Mouse (Mus musculus): ENCODE results near the gene Slc16a6. TPM values are rescaled to one million over a fixed set of nuclear protein-coding genes. Genes with fewer than 3 reads are reported as not detected.

Gene Slc16a6
- polyA plus RNA-seq, 1 experiment from 2014 or later: 6.0 TPM

DNA sequence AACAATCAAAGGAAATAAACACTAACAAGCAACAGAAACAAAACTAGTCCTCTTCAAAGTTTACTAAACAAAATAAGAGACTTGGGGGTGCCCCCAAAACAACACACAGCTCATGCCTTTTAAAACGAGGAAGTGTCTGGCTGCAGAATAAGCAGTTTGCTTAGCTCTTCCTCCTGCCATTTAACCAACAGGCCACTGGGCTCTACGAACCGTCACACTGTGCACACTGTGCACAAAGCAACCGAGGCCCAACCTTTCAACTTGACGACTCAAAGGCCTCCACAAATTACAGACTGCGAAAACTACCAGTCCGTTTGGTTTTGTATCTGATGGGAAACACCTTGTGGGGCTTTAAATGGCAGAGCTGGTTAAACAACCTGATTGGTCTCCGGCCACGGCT, 3.2 kb downstream of the Slc16a6 start:
- Histone ChIP-seq H3K4me1 (replicated peaks; ENCODE audit: control insufficient read depth, insufficient read depth, low read length) (no peaks in the 10 kb centered on the region), H3K27me3 (ENCODE audit: control insufficient read depth, insufficient read depth, low read length) (no peaks in the 10 kb centered on the region), H3K4me2 (ENCODE audit: low read depth, low read length, severe bottlenecking) (no peak overlapping the region), H3K9ac (ENCODE audit: low read length) (no peak overlapping the region), H3K4me3 (ENCODE audit: low read depth, low read length) (no peak overlapping the region), H3K36me3 (ENCODE audit: control insufficient read depth, insufficient read depth, low read length) (no peaks in the 10 kb centered on the region), H3K27ac (ENCODE audit: low read depth, low read length) (no peak overlapping the region), H3K9me3 (ENCODE audit: control insufficient read depth, low read length) (no peaks in the 10 kb centered on the region)
- WGBS: 78% methylated on average over 9 of the region's 9 CpGs
- no peak for ATAC-seq (replicated peaks; ENCODE audit: low FRiP score)
- no peak for DNase-seq (ENCODE audit: low spot score)

DNA sequence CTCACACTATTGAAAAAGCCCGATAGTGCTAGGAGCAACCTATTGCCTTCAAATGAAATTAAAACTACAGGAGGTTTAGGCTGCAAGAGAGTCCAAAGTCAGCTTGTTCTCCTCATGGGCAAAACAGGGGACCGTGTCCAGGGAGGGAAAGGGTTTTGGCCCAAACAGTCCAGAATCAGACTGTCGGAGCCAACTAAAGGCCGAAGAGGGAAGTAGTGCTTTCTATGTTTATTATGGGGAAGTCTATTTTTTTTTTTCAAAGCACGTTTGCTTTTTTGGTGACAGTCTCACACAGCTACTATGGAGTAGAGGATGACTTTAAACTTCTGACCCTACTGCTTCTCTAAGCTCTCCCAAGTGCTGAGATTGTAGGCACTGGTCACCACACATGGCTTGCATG, 5.3 kb downstream of the Slc16a6 start:
- no peak overlapping the region for H3K4me2 ChIP-seq (ENCODE audit: low read depth, low read length, severe bottlenecking)
- WGBS: 93% methylated on average over 5 of the region's 5 CpGs
- no peaks in the 10 kb centered on the region for H3K27me3 ChIP-seq (ENCODE audit: control insufficient read depth, insufficient read depth, low read length)
- no peak overlapping the region for H3K9ac ChIP-seq (ENCODE audit: low read length)
- ATAC-seq (replicated peaks; ENCODE audit: low FRiP score): no peak
- no peaks in the 10 kb centered on the region for H3K4me1 ChIP-seq (replicated peaks; ENCODE audit: control insufficient read depth, insufficient read depth, low read length)
- no peak overlapping the region for H3K4me3 ChIP-seq (ENCODE audit: low read depth, low read length)
- no peak overlapping the region for H3K27ac ChIP-seq (ENCODE audit: low read depth, low read length)
- no peaks in the 10 kb centered on the region for H3K9me3 ChIP-seq (ENCODE audit: control insufficient read depth, low read length)
- DNase-seq (ENCODE audit: low spot score): no peak
- H3K36me3 ChIP-seq (ENCODE audit: control insufficient read depth, insufficient read depth, low read length): no peaks in the 10 kb centered on the region

DNA sequence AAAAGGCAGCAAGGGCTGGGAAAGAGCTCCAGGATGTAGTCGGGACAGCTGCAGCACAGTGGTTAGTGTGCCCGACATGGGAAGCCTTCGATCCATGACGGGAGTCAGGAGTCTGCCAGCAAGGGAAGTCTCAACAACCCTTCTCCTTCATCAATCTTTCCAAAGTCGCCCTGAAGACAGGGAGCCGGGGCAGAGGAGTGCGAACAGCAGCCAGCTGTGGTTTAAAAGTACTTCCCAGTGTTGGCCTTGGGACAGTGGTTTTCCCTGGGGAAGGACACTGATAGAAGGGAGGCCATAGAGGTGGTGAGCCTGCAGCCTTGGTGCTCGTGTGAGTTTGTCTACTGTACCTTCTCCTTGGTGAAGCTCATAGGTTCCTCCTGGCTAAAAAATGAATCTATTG, 6.4 kb downstream of the Slc16a6 start:
- H3K9me3 ChIP-seq (ENCODE audit: control insufficient read depth, low read length): no peaks in the 10 kb centered on the region
- H3K4me2 ChIP-seq (ENCODE audit: low read depth, low read length, severe bottlenecking): no peak overlapping the region
- no peaks in the 10 kb centered on the region for H3K4me1 ChIP-seq (replicated peaks; ENCODE audit: control insufficient read depth, insufficient read depth, low read length)
- no peaks in the 10 kb centered on the region for H3K36me3 ChIP-seq (ENCODE audit: control insufficient read depth, insufficient read depth, low read length)
- ATAC-seq (replicated peaks; ENCODE audit: low FRiP score) (no peak), DNase-seq (ENCODE audit: low spot score) (no peak)
- no peak overlapping the region for H3K9ac ChIP-seq (ENCODE audit: low read length)
- H3K27me3 ChIP-seq (ENCODE audit: control insufficient read depth, insufficient read depth, low read length): no peaks in the 10 kb centered on the region
- no peak overlapping the region for H3K4me3 ChIP-seq (ENCODE audit: low read depth, low read length)
- 88% methylated on average over 8 of the region's 8 CpGs for WGBS
- no peak overlapping the region for H3K27ac ChIP-seq (ENCODE audit: low read depth, low read length)

DNA sequence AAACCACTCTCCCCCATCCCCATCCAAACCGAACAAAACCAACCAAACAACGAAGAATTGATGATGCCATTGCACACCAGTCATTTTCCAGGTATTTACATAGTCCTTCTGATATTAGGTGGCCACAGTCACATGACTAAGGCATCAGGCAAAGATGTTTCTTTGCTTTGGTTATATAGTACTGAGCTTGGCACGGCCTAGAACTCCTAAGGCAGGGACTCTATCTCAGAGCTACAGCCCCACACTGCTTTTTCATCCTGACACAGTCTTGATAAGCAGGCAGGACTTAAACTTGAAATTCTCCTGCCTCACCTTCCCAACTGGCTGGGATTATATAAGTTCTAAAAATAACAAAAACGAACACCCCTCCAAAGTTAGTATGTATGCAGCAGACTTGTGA, 8.3 kb downstream of the Slc16a6 start:
- WGBS: 94% methylated on average over 4 of the region's 4 CpGs
- no peak overlapping the region for H3K4me3 ChIP-seq (ENCODE audit: low read depth, low read length)
- H3K4me1 ChIP-seq (replicated peaks; ENCODE audit: control insufficient read depth, insufficient read depth, low read length): no peaks in the 10 kb centered on the region
- H3K27ac ChIP-seq (ENCODE audit: low read depth, low read length): no peak overlapping the region
- H3K36me3 ChIP-seq (ENCODE audit: control insufficient read depth, insufficient read depth, low read length): no peaks in the 10 kb centered on the region
- no peak overlapping the region for H3K9ac ChIP-seq (ENCODE audit: low read length)
- H3K27me3 ChIP-seq (ENCODE audit: control insufficient read depth, insufficient read depth, low read length): no peaks in the 10 kb centered on the region
- ATAC-seq (replicated peaks; ENCODE audit: low FRiP score) (no peak), DNase-seq (ENCODE audit: low spot score) (no peak)
- no peaks in the 10 kb centered on the region for H3K9me3 ChIP-seq (ENCODE audit: control insufficient read depth, low read length)
- no peak overlapping the region for H3K4me2 ChIP-seq (ENCODE audit: low read depth, low read length, severe bottlenecking)

DNA sequence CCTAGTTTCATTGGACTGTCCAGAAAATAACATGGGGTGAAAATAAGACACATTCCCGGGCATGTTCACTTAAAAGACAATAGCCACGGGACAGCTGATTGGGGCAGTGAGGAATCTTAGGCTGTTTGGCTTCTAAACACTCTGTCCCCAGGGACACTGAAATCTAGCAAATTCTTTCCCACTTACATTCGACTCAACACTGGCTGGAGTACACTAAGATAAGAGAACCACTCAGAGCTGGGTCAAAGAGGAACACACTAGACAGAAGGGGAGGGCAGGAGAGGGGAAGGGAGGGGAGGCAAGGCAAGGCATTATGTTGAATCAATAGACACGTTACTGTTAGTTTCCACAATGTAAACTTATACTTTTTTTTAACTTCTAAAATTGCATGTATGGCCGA, 12.8 kb downstream of the Slc16a6 start:
- Histone ChIP-seq H3K9ac (ENCODE audit: low read length) (no peak overlapping the region), H3K36me3 (ENCODE audit: control insufficient read depth, insufficient read depth, low read length) (no peaks in the 10 kb centered on the region), H3K4me3 (ENCODE audit: low read depth, low read length) (no peak overlapping the region), H3K4me1 (replicated peaks; ENCODE audit: control insufficient read depth, insufficient read depth, low read length) (no peaks in the 10 kb centered on the region), H3K4me2 (ENCODE audit: low read depth, low read length, severe bottlenecking) (no peak overlapping the region), H3K9me3 (ENCODE audit: control insufficient read depth, low read length) (no peaks in the 10 kb centered on the region), H3K27ac (ENCODE audit: low read depth, low read length) (no peak overlapping the region), H3K27me3 (ENCODE audit: control insufficient read depth, insufficient read depth, low read length) (no peaks in the 10 kb centered on the region)
- no peak for ATAC-seq (replicated peaks; ENCODE audit: low FRiP score)
- 83% methylated on average over 5 of the region's 5 CpGs for WGBS
- no peak for DNase-seq (ENCODE audit: low spot score)

DNA sequence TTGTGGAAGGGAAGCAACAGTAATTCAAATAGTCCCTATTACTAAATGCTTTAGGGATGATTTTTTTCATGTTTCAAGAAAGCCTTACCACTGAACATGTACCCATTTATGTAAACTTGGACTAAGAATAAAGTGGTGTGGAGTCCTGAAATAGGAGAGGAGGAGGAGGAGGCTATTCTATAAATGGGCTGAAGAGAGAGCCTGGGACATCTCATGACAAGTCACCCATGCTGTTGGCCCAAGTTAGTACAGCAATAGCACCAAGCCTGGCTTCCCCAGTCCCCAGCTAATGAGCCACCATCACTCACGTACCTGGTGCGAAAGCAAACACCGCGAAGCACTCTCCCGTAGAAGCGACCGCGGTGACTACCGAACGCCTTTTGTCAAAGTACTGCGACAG, 15.2 kb downstream of the Slc16a6 start:
- H3K4me1 ChIP-seq (replicated peaks; ENCODE audit: control insufficient read depth, insufficient read depth, low read length): no peaks in the 10 kb centered on the region
- ATAC-seq (replicated peaks; ENCODE audit: low FRiP score) (no peak), DNase-seq (ENCODE audit: low spot score) (no peak)
- no peak overlapping the region for H3K27ac ChIP-seq (ENCODE audit: low read depth, low read length)
- no peaks in the 10 kb centered on the region for H3K27me3 ChIP-seq (ENCODE audit: control insufficient read depth, insufficient read depth, low read length)
- H3K9ac ChIP-seq (ENCODE audit: low read length): no peak overlapping the region
- H3K4me2 ChIP-seq (ENCODE audit: low read depth, low read length, severe bottlenecking): no peak overlapping the region
- H3K36me3 ChIP-seq (ENCODE audit: control insufficient read depth, insufficient read depth, low read length): no peaks in the 10 kb centered on the region; the same call in 1 of the 2 replicates
- no peaks in the 10 kb centered on the region for H3K9me3 ChIP-seq (ENCODE audit: control insufficient read depth, low read length)
- 97% methylated on average over 11 of the region's 11 CpGs for WGBS
- no peak overlapping the region for H3K4me3 ChIP-seq (ENCODE audit: low read depth, low read length)

DNA sequence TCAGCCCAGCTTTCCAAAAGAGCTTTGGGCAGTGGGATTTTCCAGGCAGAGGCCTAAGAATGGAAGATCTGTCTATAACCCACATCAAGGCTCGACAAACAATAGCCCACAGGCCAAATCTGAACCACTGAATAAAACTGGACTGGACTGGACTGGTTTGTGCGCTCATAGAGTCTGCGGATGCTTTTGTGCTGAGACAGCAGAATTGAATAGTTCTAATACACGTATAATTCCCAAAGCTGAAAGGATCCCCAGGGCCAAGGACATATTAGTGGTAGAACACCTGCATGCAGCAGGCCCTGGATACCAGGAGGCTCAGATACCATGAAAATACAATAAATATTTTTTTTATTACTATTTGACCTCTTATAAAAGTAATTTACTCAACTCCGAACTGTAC, 17.1 kb downstream of the Slc16a6 start:
- DNase-seq (ENCODE audit: low spot score) (no peak), ATAC-seq (replicated peaks; ENCODE audit: low FRiP score) (no peak)
- Histone ChIP-seq H3K4me1 (replicated peaks; ENCODE audit: control insufficient read depth, insufficient read depth, low read length) (no peaks in the 10 kb centered on the region), H3K4me2 (ENCODE audit: low read depth, low read length, severe bottlenecking) (no peak overlapping the region), H3K36me3 (ENCODE audit: control insufficient read depth, insufficient read depth, low read length) (no peaks in the 10 kb centered on the region; the same call in 1 of the 2 replicates), H3K9ac (ENCODE audit: low read length) (no peak overlapping the region), H3K9me3 (ENCODE audit: control insufficient read depth, low read length) (no peaks in the 10 kb centered on the region), H3K4me3 (ENCODE audit: low read depth, low read length) (no peak overlapping the region), H3K27ac (ENCODE audit: low read depth, low read length) (no peak overlapping the region), H3K27me3 (ENCODE audit: control insufficient read depth, insufficient read depth, low read length) (no peaks in the 10 kb centered on the region)
- 89% methylated on average over 5 of the region's 5 CpGs for WGBS

DNA sequence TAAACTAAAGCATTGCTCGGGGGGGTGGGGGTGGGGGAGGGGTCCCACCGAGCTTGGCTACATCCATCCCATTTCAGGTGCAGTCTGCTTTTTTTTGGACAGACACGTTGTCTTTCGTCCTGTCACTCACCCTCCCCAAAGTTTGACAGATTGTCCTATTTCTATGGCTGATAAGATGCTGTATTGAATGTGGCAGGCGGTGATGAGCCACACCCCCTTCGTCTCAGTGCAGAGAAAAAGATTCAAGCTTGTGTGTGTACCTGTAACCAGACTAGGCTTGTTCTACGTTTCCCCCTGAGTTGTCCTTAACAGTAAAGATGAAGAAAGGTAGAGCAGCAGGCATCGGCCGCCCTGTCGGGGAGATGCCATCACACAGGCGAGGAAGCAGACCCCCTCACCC, 22.2 kb downstream of the Slc16a6 start:
- H3K27me3 ChIP-seq (ENCODE audit: control insufficient read depth, insufficient read depth, low read length): no peaks in the 10 kb centered on the region
- H3K4me2 ChIP-seq (ENCODE audit: low read depth, low read length, severe bottlenecking): no peak overlapping the region
- no peaks in the 10 kb centered on the region for H3K4me1 ChIP-seq (replicated peaks; ENCODE audit: control insufficient read depth, insufficient read depth, low read length)
- H3K27ac ChIP-seq (ENCODE audit: low read depth, low read length): no peak overlapping the region
- ATAC-seq (replicated peaks; ENCODE audit: low FRiP score) (no peak), DNase-seq (ENCODE audit: low spot score) (no peak)
- WGBS: 88% methylated on average over 11 of the region's 11 CpGs
- H3K9ac ChIP-seq (ENCODE audit: low read length): no peak overlapping the region
- no peaks in the 10 kb centered on the region; the same call in 1 of the 2 replicates for H3K36me3 ChIP-seq (ENCODE audit: control insufficient read depth, insufficient read depth, low read length)
- no peak overlapping the region for H3K4me3 ChIP-seq (ENCODE audit: low read depth, low read length)
- no peaks in the 10 kb centered on the region for H3K9me3 ChIP-seq (ENCODE audit: control insufficient read depth, low read length)

DNA sequence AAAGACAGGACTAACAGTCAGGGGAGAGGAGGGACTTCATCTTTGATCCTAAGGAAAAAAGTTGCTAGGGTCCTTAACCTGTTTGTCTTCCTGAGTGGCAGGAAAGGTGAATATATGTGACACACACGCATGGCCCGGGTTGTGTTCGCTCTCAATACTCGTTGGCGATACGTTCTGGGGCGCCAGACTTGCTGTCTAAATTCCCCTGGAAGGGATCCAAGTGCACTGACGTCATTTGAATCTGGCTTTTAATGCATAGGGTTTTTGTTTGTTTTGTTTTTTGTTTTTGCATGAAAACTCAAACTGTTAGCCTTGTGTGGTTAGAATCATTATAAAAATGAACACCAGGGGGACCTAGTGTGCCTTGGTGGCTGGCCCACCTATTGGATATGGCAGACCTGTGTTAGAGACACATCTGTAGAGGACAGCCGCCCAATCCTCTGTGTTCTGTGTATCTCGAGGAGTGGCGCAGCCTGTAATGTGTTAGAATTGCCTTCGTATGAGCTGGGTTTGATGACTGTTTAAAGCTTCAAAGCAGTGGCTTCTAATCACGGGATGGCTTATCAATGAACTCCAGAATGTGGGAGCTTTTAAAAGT, 27.9 kb downstream of the Slc16a6 start:
- H3K9me3 ChIP-seq (ENCODE audit: control insufficient read depth, low read length): no peaks in the 10 kb centered on the region
- H3K4me3 ChIP-seq (ENCODE audit: low read depth, low read length): no peak overlapping the region
- ATAC-seq (replicated peaks; ENCODE audit: low FRiP score) (peak; percentile 61; the same call in 1 of the 2 replicates), DNase-seq (ENCODE audit: low spot score) (peak; percentile 61)
- no peak overlapping the region for H3K27ac ChIP-seq (ENCODE audit: low read depth, low read length)
- no peaks in the 10 kb centered on the region for H3K27me3 ChIP-seq (ENCODE audit: control insufficient read depth, insufficient read depth, low read length)
- WGBS: 60% methylated on average over 13 of the region's 13 CpGs
- H3K9ac ChIP-seq (ENCODE audit: low read length): no peak overlapping the region
- H3K4me2 ChIP-seq (ENCODE audit: low read depth, low read length, severe bottlenecking): no peak overlapping the region
- H3K36me3 ChIP-seq (ENCODE audit: control insufficient read depth, insufficient read depth, low read length): no peaks in the 10 kb centered on the region
- no peaks in the 10 kb centered on the region for H3K4me1 ChIP-seq (replicated peaks; ENCODE audit: control insufficient read depth, insufficient read depth, low read length)

Data from forebrain, embryonic 11.5 days (tissue).